ENCODE assay signal across 19 mouse cellular contexts in genomic region chr11:28327878-28328277, GRCm38 (mm10). TPM values are rescaled to one million over a fixed set of nuclear protein-coding genes. Genes with fewer than 3 reads are reported as not detected.
DNase-seq lines count a peak whose midpoint lies in the region; ATAC-seq lines count a peak whose summit lies in the region.
"Had no signal": no experiment of that assay in that cellular context is flagged by ENCODE, and none has a peak within 500 bp of the region (broad histone marks: within the 10 kb centered on the region; RNA-seq: fewer than 3 reads in every experiment).

No protein-coding gene starts in this region.

- H3K36me3 ChIP-seq in hindbrain, embryonic 14.5 days (replicated peaks; ENCODE audit: control insufficient read depth, insufficient read depth): no peaks in the 10 kb centered on the region
- H3K36me3 ChIP-seq: G1E had no signal

- H3K27me3 ChIP-seq in hindbrain, embryonic 14.5 days (ENCODE audit: control insufficient read depth, insufficient read depth, low read length): no peaks in the 10 kb centered on the region
- H3K27me3 ChIP-seq: CH12.LX, Patski had no signal

- no peaks in the 10 kb centered on the region for H3K4me1 ChIP-seq in hindbrain, embryonic 14.5 days (replicated peaks; ENCODE audit: control insufficient read depth, insufficient read depth, low read length)

- DNase-seq in cerebellum, postnatal 14 days: no peak
- DNase-seq in hindbrain, embryonic 14.5 days (ENCODE audit: low spot score): no peak
- DNase-seq: adrenal gland, adult 2 months; adrenal gland, adult 8-10 months; adrenal gland, postnatal 10 days; adrenal gland, postnatal 14 days; adrenal gland, postnatal 25 days; adrenal gland, postnatal 36 days; B cell, adult 2 months; cerebellum, adult 11 months; cerebellum, adult 11-12 months; cerebellum, adult 18-20 months had no signal

- H3K9me3 ChIP-seq in hindbrain, embryonic 14.5 days (ENCODE audit: control insufficient read depth, low read length): 0 out of 2 replicates have a peak, but pooled peaks cover 6% of the 10 kb centered on the region

- no peak overlapping the region for H3K4me2 ChIP-seq in hindbrain, embryonic 14.5 days (replicated peaks)

- H3K4me3 ChIP-seq in hindbrain, embryonic 14.5 days (replicated peaks; ENCODE audit: low read length): no peak overlapping the region

- no peak overlapping the region for H3K27ac ChIP-seq in hindbrain, embryonic 14.5 days

- 79% methylated on average over 1 of the region's 1 CpGs for WGBS in hindbrain, embryonic 14.5 days

- no peak overlapping the region for H3K9ac ChIP-seq in hindbrain, embryonic 14.5 days

- peak; percentile 76 for ATAC-seq in granulocyte monocyte progenitor cell, adult 5-6 weeks (replicated peaks; ENCODE audit: poor library complexity, severe bottlenecking)
- peak; percentile 76 for ATAC-seq in megakaryocyte progenitor cell, adult 5-6 weeks (replicated peaks; ENCODE audit: poor library complexity)
- no peak for ATAC-seq in hindbrain, embryonic 14.5 days (ENCODE audit: low FRiP score)
- ATAC-seq: activated CD4-positive, CD25-positive, alpha-beta regulatory T cell, adult 4 months; CD4-positive, CD25-positive, alpha-beta regulatory T cell, adult 4 months; Patski had no signal

RNA-seq across cellular contexts. Expression of gene Gm6685, which starts 11.8 kb away (rescaled TPM):
- not detected in 2 replicates for total RNA-seq in granulocyte monocyte progenitor cell, adult 5-6 weeks (2014; fragmentation: Nextera tagmentation)
- 0.82 and 1.2 TPM in 2 replicates for total RNA-seq in granulocyte monocyte progenitor cell, adult 5-6 weeks (2017)
- not detected in 2 replicates for total RNA-seq in megakaryocyte progenitor cell, adult 5-6 weeks (2015)
- 0.54 and 0.74 TPM in 2 replicates for total RNA-seq in megakaryocyte progenitor cell, adult 5-6 weeks (2017)
- polyA plus RNA-seq in hindbrain, embryonic 14.5 days (2014; fragmentation: Nextera tagmentation; extraction: Ambion mirVana): not detected in 2 replicates
- polyA plus RNA-seq: CD4-positive, CD25-positive, alpha-beta regulatory T cell, adult 4 months had no signal
